Mouse (Mus musculus) spleen, adult 2 months (tissue): ENCODE data around the gene Nol4l. TPM values are rescaled to one million over a fixed set of nuclear protein-coding genes. Genes with fewer than 3 reads are reported as not detected.

Source experiments
- DNase-seq, 2 experiments: peaks; one replicate each; pipeline versions ENCODE4 v3.0.0 to v3.0.0-alpha.2; 2012 to 2021; ENCODE audit warnings: low spot score in 2 of 2, low read depth in 1 of 2
- H3K27ac ChIP-seq: fragments of 200-500 bp; 2 replicates; pipeline ENCODE4 v1.5.1; 2012; ENCODE audit warnings: low read length, inconsistent platforms; ENCODE audit not compliant: insufficient read depth
- H3K27me3 ChIP-seq: fragments of 200-500 bp; 2 replicates; pipeline ENCODE4 v1.6.1; 2012; ENCODE audit warnings: mild to moderate bottlenecking, moderate library complexity, low read length, inconsistent platforms; ENCODE audit not compliant: control insufficient read depth, insufficient read depth
- H3K36me3 ChIP-seq: fragments of 200-500 bp; 2 replicates; pipeline ENCODE4 v1.6.1; 2012; ENCODE audit warnings: mild to moderate bottlenecking, low read length, inconsistent platforms; ENCODE audit not compliant: control insufficient read depth, insufficient read depth
- H3K4me1 ChIP-seq: fragments of 200-500 bp; 2 replicates; pipeline ENCODE4 v1.6.1; 2011; ENCODE audit warnings: inconsistent platforms; ENCODE audit not compliant: control insufficient read depth, insufficient read depth, insufficient read length
- H3K4me3 ChIP-seq: fragments of 200-500 bp; 2 replicates; pipeline ENCODE4 v1.5.1; 2011; ENCODE audit warnings: mild to moderate bottlenecking, inconsistent platforms; ENCODE audit not compliant: insufficient read depth, insufficient read length; ENCODE audit errors: extremely low read depth
- CTCF ChIP-seq: fragments of 200-500 bp; IDR thresholded peaks from 2 replicates; pipeline ENCODE4 v1.5.1; 2011; ENCODE audit warnings: mild to moderate bottlenecking, inconsistent platforms; ENCODE audit not compliant: insufficient read depth, insufficient read length, insufficient replicate concordance; ENCODE audit errors: extremely low read depth
- POLR2A ChIP-seq: fragments of 200-500 bp; IDR thresholded peaks from 2 replicates; pipeline ENCODE4 v1.6.1; 2011; ENCODE audit warnings: low read depth, low read length, inconsistent platforms
- WGBS: fragments of 180-500 bp; shearing (Covaris S2); methylation state at CpG from one replicate; pipeline ENCODE4 v1.1.7; 2018; 5-methylcytosine and 5-hydroxymethylcytosine counted together
- polyA plus RNA-seq: library from polyadenylated mRNA; depleted of rRNA; stranded (reverse); fragments of >200 nt; gene quantifications from 2 replicates; pipeline ENCODE4 v1.2.3, GENCODE M21; 2012

The Nol4l gene
- polyA plus RNA-seq, 1 experiment = 2.5 TPM

DNA sequence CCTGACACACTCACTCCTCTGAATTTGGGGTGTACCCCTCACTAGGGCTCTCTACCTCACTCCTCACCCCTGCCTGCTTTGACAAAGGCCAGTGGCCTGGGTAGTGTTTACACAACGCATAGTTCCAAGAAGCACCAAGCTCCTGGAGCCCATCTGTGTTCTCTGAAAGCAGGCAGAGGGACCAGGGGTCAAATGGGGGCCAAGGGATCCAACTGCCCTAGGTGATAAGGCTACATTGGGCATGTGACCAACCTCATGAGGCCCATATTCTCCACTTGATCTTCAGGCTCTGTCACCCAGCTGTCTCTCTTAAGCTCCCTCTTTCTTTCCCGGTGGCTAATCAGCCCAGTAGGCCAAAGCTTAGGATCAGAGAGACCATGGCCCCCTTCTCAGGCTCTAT lies 102.8 kb downstream of the Nol4l start:
- no peaks in the 10 kb centered on the region for H3K36me3 ChIP-seq
- H3K4me1 ChIP-seq = no peaks in the 10 kb centered on the region
- H3K4me3 ChIP-seq = no peak overlapping the region
- no peak for TF ChIP-seq CTCF
- no peaks in the 10 kb centered on the region for H3K27me3 ChIP-seq
- no peak for DNase-seq
- H3K27ac ChIP-seq = no peak overlapping the region
- WGBS = 84% methylated on average over 2 of the region's 2 CpGs

DNA sequence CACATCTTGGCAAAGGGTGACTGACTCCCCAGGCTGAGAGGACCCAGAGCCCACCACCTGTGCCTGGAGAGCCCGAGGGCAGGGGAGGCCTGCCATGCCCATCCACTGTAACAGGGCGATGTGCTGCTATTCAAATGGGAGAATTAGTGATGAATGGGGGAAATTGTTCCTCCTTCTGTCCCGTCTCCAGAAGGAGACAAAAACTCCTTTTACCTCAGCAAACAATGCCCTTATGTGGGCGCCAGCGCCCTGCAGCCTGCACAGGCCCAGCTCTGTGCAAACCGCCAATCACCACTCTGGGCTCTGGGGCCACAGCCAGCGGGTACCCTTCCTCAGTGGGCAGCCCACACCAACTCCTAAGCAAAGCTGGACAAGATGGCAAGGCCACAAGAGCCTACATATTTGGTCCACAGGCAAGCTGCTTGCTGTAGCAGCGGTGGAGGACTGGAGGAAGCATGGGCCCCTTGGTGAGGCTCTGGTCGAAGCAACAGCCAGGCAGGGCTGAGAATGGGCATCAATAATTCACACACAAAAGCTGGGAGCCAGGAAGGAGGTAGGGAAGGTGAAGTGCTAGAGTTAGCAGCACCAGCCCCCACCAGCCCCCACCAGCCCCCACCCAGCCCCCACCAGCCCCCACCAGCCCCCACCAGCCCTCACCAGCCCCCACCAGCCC lies 103.6 kb downstream of the Nol4l start:
- TF ChIP-seq POLR2A = no peak
- TF ChIP-seq CTCF = no peak
- Histone ChIP-seq H3K27ac (no peak overlapping the region), H3K36me3 (no peaks in the 10 kb centered on the region), H3K4me1 (no peaks in the 10 kb centered on the region), H3K4me3 (no peak overlapping the region), H3K27me3 (no peaks in the 10 kb centered on the region)
- 95% methylated on average over 9 of the region's 9 CpGs for WGBS
- no peak for DNase-seq

DNA sequence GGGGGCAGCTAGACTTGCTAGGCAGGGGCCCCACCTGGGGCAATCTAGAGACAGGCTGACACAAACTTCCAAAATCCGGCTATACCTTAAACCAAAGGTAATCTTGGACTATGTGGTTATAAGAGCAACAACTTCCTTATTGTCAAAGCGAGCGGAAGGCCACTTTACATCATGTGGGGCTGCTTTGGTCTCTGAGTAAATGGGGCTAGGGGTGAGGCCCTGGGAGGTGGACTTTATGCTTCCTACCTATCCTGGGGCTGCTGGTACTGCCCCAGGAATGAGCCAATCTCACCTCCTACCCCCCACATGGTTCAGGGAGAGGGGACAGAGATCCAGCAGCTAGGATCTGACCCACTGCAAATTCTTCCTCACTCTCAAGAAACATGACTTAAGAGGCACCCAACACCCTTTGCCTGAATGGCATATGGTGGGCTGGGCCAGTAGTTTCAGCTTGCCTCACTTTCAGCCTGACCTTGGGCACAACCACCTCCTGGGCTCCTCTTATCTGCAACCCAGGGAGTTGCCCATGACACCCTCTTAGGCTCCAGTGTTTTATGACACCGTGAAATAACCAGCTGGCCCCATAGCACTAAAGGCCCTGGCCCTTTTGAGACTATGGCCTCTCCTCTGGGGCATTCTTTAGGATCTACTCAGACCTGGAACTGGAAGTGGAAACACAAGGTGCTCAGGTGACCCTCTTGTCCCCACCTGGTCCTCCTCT lies 104.5 kb downstream of the Nol4l start:
- no peak for DNase-seq
- Histone ChIP-seq H3K4me1 (no peaks in the 10 kb centered on the region), H3K27ac (no peak overlapping the region), H3K27me3 (no peaks in the 10 kb centered on the region), H3K36me3 (no peaks in the 10 kb centered on the region), H3K4me3 (no peak overlapping the region)
- WGBS = 91% methylated on average over 4 of the region's 4 CpGs
- TF ChIP-seq POLR2A (no peak), CTCF (no peak)

DNA sequence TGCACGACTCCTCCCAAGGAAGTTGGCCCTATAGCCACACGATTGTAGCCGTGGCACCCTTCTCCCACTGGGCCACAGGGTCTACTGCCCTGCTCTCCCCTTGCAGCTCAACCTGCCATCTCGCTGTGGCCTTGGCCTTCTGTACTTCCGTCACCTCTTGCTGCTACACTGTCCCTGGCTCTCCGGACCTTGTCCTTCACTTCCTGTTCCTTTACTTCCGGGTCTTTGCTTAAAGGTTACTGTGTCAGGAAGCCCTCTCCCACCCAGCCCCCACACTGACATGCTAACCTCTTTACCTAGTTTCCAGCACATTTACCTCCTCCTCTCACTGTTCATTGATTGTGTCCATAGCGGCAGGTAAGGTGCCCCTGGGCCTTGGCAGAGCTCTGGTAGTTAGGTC lies 105.2 kb downstream of the Nol4l start:
- Histone ChIP-seq H3K4me1 (no peaks in the 10 kb centered on the region), H3K27ac (no peak overlapping the region)
- WGBS = 70% methylated on average over 8 of the region's 8 CpGs

DNA sequence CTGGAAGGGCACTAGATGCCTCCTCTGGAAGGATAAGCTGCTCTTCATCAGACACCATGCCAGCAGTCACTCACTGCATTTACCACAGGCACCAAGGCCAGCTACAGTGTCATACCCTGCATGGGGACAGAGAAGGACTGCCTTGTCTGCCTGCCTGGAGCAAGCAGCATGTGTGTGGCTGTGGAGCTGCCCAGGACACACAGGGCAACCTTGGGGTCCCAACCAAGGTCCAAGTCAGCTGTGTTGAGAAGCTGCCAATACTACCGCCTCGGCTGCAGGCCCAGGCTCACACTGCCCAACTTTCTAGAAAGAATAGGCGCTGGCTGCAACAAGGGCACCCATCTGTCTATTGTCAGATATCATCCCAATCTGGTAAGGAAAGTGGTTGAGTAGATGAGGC lies 106.7 kb downstream of the Nol4l start:
- DNase-seq = no peak
- Histone ChIP-seq H3K4me3 (no peak overlapping the region), H3K27me3 (no peaks in the 10 kb centered on the region), H3K4me1 (no peaks in the 10 kb centered on the region), H3K27ac (no peak overlapping the region), H3K36me3 (no peaks in the 10 kb centered on the region)
- TF ChIP-seq POLR2A = no peak
- TF ChIP-seq CTCF = no peak
- 94% methylated on average over 3 of the region's 3 CpGs for WGBS

More for the DNA sequence above, 105.2 kb downstream of the Nol4l start:
- no peaks in the 10 kb centered on the region for H3K36me3 ChIP-seq
- no peak overlapping the region for H3K4me3 ChIP-seq
- DNase-seq = no peak
- H3K27me3 ChIP-seq = no peaks in the 10 kb centered on the region
- TF ChIP-seq CTCF = no peak
- no peak for TF ChIP-seq POLR2A

DNA sequence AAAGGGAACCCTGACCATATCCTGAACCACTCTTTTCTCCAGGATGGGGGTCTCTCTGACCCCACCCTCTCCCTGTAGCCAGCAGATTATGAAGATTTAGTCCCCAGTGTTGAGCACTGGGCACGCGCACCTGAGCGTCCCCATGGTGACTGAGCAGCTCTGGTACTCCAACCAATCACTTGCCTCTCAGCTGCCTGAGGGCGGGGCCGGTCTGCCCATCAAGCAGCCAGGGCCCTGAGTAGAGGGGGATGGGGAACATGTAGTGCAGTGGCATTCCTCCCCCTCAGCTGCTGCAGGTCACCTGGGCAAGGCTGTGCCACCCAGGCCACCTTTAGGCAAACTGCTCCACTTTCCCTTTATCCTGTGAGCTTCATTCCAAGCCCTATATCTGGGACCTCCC lies 107.7 kb downstream of the Nol4l start:
- Histone ChIP-seq H3K4me1 (no peaks in the 10 kb centered on the region), H3K4me3 (no peak overlapping the region), H3K27me3 (no peaks in the 10 kb centered on the region), H3K36me3 (no peaks in the 10 kb centered on the region), H3K27ac (no peak overlapping the region)
- DNase-seq = no peak
- TF ChIP-seq POLR2A (no peak), CTCF (no peak)
- WGBS = 95% methylated on average over 5 of the region's 5 CpGs

DNA sequence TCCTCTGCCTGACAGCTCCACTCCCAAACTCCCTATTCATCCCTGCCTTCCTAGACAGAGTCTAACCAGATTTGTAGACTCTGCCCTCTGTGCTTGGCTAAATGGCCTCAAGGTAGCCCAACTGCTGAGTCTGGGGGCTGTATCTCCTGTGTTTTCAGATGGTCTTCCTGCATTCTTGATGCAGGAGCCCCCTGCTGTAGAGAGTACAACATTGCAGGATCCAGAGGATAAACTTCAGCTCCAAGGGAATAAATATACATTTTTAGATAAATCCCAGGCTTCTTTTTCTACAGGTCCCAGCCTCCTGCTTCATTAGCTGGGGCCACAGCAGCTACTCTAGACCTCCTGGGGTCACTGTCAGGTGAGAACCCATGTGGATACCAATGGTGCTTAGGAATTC lies 108.5 kb downstream of the Nol4l start:
- no peak for DNase-seq
- Histone ChIP-seq H3K4me3 (no peak overlapping the region), H3K27ac (no peak overlapping the region), H3K4me1 (no peaks in the 10 kb centered on the region), H3K36me3 (no peaks in the 10 kb centered on the region), H3K27me3 (no peaks in the 10 kb centered on the region)
- no peak for TF ChIP-seq POLR2A
- no peak for TF ChIP-seq CTCF
